Mouse (Mus musculus) adrenal gland (tissue): Measurements from ENCODE around the gene 9230102O04Rik.

ENCODE experiments used
- intact Hi-C: fragments of 180-260 bp; cut with DNase I; formaldehyde crosslinking; loops from one replicate; pipeline ENCODE4 v1.15.1; 2025
- long read RNA-seq, 2 experiments: library from polyadenylated mRNA; unstranded; transcript quantifications; one replicate each; pipeline ENCODE4 v2.0.0; 2020; ENCODE audit warnings: borderline replicate concordance in 1 of 2; ENCODE audit not compliant: insufficient replicate concordance in 1 of 2

Gene 9230102O04Rik
- long read RNA-seq, experiment 1 = 0 reads
- long read RNA-seq, experiment 2 = 0 reads

- intact Hi-C loops = loop anchor here (5.0 to 10.0 kb wide), 3 partner anchors 118 to 1214 kb away; no protein-coding TSS in a partner anchor
These were observed at the start of gene 9230102O04Rik for GRCm38 (mm10) chr2:9888913-9889650. Gene 9230102O04Rik, minus strand, starts transcription at chr2:9889540.

DNA sequence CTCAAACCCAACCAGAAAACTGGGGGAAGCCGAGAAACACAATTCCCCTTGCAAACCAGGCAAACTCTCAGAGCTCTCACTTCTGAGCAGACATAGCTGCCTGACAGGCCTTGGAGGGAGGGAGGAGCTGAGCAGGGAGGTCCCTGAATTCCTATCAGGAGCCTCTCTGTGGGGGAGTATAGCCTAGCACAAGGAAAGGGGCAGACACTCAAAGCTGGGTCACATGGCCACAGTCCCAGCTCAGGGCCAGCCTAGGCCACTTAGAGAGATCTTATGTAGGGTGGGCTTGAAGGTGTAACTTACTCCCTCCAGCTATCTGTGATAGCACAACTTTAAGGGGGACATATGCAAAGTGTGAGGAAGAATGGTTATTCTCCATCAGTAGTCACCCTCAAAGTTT, 46.6 kb upstream of the 9230102O04Rik start:
- intact Hi-C loops = no loop called here

- intact Hi-C loops = no loop called here
These were observed 37.6 kb upstream of the 9230102O04Rik start for GRCm38 (mm10) chr2:9926905-9927283.

GRCm38 (mm10) chr2:9926194-9926904, 37.0 kb upstream of the 9230102O04Rik start:
- intact Hi-C loops = no loop called here

DNA sequence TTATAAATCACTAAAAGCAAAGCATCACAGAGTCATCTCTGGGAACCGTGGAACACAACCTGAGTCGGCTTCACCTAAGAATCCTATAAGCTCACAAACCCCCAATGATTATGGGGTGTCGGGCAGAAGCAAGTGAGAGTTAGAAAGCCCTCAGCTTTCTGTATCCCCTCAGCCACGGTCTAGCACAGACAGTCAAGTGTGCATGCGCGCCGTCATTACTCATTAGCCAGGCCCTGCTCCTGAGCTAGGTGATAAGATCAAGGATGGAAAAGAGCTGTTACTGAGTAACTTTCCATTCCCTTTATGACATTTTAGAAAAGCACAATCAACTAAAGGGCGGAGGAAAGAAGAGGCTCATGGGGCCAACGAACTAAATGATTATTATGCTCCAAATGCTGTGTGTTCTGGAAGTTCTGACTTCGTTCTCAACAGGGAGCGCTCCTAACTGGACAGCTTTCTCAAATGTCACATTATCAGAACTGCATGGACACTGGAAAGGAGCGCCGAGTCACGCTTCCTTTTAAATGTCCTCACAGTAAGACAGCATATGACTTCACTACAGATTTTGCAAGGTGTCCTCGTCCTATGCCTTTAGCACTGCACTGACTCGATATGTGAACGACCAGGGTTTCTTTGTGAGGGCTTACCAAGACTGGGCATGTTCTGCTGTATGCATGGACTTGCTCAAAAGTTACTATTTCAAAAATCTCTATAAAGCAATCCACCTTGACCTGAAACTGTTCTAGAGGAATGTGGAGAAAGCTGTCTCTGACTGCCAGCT, 29.5 kb upstream of the 9230102O04Rik start:
- intact Hi-C loops = no loop called here

- intact Hi-C loops = no loop called here
These were observed 28.3 kb upstream of the 9230102O04Rik start for GRCm38 (mm10) chr2:9917602-9918001.

GRCm38 (mm10) chr2:9905995-9906394, 16.7 kb upstream of the 9230102O04Rik start:
- intact Hi-C loops = no loop called here

GRCm38 (mm10) chr2:9903854-9904560, 14.7 kb upstream of the 9230102O04Rik start:
- intact Hi-C loops = no loop called here

GRCm38 (mm10) chr2:9897846-9898245, 8.5 kb upstream of the 9230102O04Rik start:
- intact Hi-C loops = no loop called here

DNA sequence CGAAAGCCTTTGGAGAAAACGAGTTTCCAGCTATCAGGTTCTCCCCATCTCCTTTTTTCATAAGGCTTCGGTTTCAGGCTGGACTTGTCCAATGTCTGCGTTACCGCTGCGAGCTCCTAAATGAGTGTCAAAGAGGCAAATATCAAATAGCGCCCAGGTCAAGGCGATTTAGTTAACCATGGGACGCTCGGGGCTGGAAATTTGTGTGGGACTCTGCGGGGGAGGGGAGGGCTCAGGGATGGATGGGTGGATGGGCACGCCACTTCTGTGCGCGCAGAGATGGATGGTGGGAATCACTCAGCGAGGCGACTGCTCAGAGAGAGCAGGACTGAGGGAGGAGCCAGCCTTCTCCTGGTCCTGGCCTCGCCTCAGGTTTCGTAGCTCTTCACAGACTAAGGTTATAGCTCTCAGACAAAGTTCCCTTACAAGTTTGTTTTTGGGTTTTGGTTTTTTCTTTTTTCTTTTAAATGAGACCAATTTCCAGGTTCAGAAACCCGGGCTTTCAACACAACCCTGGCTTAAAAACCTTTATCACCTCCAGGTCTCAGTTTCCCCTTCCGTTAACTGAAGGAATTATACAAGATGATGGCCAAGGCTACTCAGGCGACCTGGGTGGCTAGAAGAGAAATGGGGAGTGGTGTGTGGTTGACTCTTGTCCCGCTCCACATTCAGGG, 6.9 kb upstream of the 9230102O04Rik start:
- intact Hi-C loops = no loop called here

GRCm38 (mm10) chr2:9894836-9895593, 5.7 kb upstream of the 9230102O04Rik start:
- intact Hi-C loops = no loop called here

- intact Hi-C loops = no loop called here
These were observed 4.1 kb upstream of the 9230102O04Rik start for GRCm38 (mm10) chr2:9893272-9893953.

DNA sequence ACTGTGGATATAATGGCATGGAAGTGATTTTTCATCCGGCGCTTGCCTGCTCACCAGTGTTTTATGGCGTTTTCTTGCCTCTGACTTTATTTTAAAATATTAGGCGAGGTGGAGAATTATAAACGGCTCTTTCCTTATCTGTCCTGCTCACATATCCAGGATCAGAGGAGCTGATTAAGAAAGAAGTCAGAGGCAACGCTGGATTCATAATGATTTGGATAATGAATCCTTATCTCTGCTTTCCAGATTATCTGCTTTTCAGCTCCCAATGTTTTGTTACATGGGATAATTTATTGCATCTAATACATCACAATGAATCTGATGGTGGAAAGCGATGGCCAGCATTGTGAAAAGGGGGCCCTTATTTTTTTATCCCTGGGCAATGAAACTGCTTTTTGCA, 3.2 kb upstream of the 9230102O04Rik start:
- intact Hi-C loops = no loop called here

GRCm38 (mm10) chr2:9890906-9891305, 1.6 kb upstream of the 9230102O04Rik start:
- intact Hi-C loops = no loop called here

DNA sequence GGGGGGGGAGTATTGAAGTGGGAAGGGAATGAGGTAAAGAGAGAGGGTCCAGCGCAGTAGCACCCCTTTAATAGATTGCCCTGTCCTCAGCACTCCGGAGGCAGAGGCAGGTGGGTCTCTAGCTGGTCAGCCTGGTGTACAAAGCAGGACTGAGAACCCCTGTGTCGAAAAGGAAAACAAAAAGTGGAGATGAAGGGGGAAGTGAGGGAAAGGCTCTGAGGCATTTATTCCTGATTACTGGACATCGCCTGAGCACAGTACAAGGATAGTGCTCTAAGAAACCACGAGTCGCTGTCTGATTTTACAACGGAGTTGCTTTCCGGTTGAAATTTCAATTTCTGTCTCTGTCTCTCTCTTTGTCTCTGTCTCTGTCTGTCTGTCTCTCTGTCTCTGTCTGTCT, 911 bp upstream of the 9230102O04Rik start:
- intact Hi-C loops = no loop called here

- intact Hi-C loops = loop anchor here (5.0 to 10.0 kb wide), 3 partner anchors 118 to 1215 kb away; no protein-coding TSS in a partner anchor
These were observed 377 bp upstream of the 9230102O04Rik start, which contains the start of gene Gata3 for GRCm38 (mm10) chr2:9889651-9890183. Gene Gata3, minus strand, starts transcription at chr2:9890034.

- intact Hi-C loops = loop anchor here (5.0 to 10.0 kb wide), 3 partner anchors 120 to 1213 kb away; no protein-coding TSS in a partner anchor
These were observed 1.7 kb downstream of the 9230102O04Rik start for GRCm38 (mm10) chr2:9887636-9888035.

- intact Hi-C loops = loop anchor here (5.0 to 10.0 kb wide), 3 partner anchors 120 to 1212 kb away; no protein-coding TSS in a partner anchor
These were observed 2.3 kb downstream of the 9230102O04Rik start for GRCm38 (mm10) chr2:9886921-9887610.
